Mouse (Mus musculus) cerebellum, adult 9-11 months (tissue): ENCODE measurements around the gene Styk1.
A peak's percentile ranks its signal among the peaks of the same experiment; 100 is the strongest.
"Not testable (repeated sequence)": the region's sequence is repeated elsewhere in the genome, so short reads cannot be mapped to it uniquely, and the experiment has no call there.

Experiments
- DNase-seq: peaks from one replicate; pipeline ENCODE4 v3.0.0; 2022

Gene Styk1

DNA sequence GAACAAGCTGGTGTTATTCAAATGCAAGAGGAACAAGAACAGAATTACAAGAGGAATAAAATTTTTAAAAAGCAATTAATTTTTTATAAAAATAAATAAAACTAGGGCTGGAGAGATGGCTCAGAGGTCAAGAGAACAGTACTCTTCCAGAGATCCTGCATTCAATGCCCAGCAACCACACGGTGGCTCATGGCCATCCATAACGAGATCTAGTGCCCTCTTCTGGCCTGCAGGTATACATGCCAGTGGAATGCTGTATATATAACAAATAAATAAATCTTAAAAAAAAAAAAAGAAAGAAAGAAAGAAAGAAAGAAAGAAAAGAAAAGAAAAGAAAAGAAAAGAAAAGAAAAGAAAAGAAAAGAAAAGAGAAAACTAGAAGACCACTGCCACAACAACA, 63.0 kb downstream of the Styk1 start:
- DNase-seq: peak; percentile 16

GRCm38 (mm10) chr6:131278160-131278559, 75.2 kb downstream of the Styk1 start:
- not testable (repeated sequence) for DNase-seq

- DNase-seq: no peak
Measured at GRCm38 (mm10) chr6:131276659-131277058, 76.7 kb downstream of the Styk1 start.

DNA sequence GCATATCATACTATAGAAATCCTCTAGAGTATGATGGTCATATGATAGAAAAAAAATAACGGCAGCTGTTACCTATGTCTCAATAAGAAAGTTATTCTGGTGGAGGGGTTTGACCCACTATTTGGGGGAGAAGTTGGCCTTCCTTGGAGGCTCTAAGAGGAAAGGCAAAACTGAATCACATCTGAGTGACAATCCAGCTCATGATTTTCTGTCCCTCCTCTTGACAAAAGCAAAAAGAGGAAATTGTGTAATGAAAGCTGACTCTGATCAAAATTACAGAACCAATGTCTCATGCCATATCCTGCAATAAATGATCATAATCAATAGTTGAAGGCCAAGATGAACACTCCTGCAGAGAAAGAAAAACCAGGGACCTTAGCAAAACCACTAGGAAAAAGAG, 81.1 kb downstream of the Styk1 start:
- DNase-seq: no peak

GRCm38 (mm10) chr6:131270312-131270711, 83.1 kb downstream of the Styk1 start:
- DNase-seq: no peak

DNA sequence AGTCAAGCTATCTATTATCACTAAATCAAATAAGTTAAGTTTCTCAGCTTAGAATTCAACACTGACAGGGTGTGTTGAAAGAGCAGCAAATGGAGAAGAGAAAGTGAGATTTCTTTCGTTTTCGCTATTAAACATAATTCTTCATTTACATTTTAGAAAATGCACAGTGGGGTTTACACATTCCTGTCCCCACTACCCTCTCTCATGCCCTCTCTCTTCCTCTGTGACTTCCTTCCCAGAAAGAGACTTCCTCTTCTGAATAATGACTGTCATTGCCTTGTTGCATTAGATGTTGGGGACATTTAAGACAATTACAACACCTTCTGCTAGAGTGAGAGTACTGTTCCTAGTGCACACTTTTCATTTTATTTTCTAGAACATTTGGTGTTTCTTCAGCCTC, 83.8 kb downstream of the Styk1 start:
- DNase-seq: no peak

- no peak for DNase-seq
Measured at GRCm38 (mm10) chr6:131264175-131264574, 89.2 kb downstream of the Styk1 start.

DNA sequence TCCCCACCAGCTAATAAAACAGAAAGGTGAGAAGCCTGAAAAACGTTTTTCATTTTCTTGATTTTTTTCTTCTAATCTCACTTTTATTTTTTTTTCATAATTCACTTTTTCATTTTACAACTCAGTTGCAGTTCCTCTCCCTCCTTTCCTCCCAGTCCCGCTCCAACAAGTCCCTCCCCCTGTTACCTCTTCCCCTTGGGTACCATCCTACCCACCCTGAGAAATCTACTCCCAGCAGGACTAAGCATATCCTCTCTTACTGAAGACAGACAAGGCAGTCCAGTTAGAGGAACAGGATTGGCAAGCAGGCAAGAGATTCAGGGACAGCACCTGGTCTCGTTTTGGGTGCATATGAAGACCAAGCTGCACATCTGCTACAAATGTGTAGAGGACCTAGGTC, 90.6 kb downstream of the Styk1 start:
- no peak for DNase-seq

DNA sequence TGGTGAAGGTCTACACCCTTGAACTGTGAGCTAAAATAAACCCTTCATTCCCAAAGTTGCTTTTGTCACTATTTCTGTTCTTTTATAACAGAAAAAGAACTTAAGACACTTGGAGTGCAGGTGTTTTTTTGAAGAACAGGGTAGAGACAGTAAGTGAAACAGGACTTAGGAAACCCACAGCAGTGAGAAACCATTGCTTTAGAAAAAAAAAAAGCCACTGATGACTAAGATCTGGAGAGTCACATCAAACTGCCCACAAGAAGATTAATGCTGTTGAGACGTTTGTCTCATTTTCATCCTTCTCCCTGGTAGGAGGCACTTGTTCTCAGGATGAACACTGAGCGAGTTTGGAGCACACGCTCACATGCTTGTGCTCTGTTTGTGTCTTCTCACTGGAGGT, 91.4 kb downstream of the Styk1 start:
- DNase-seq: no peak
